Mouse (Mus musculus): ENCODE data around the gene Serpinb12.
"Not testable (repeated sequence)": the region's sequence is repeated elsewhere in the genome, so short reads cannot be mapped to it uniquely, and the experiment has no call there.

Serpinb12 gene

DNA sequence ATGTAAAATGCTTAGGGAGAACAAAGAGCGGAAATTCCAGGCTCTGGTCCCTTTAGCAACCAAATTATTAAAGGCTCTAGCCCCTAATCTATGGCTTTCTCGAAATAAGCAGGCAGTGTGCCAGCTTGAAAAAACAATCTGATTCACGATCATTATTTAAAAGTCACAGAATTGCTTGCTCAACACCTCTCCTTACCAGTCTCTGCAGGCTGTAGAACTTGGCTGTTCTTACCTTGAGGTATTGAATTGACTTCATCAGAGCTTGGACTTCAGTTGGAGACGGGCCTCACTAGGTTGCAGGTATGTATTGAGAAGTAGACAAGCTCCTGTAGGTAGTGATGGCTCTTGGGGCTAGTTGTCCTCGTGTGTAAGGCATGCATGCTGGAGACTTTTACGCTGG lies at the start of gene Serpinb12:
Gene Serpinb12 (plus strand): TSS at position 185 of the 400 bp plus-strand sequence.
- in situ Hi-C loops (cut with MboI), result no loop called here

DNA sequence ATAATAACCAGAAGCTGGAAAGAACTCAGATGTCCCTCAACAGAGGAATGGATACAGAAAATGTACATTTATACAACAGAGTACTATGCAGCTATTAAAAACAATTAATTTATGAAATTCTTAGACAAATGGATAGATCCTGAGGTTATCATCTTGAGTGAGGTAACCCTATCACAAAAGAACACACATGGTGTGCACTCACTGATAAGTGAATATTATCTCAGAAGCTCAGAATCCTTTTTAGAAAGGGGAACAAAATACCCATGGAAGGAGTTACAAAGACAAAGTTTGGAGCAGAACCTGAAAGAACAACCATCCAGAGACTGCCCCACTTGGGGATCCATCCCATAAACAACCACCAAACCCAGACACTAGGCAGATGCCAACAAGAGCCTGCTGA lies 39.1 kb upstream of the Serpinb12 start:
- in situ Hi-C loops (cut with MboI), result not testable (repeated sequence)

DNA sequence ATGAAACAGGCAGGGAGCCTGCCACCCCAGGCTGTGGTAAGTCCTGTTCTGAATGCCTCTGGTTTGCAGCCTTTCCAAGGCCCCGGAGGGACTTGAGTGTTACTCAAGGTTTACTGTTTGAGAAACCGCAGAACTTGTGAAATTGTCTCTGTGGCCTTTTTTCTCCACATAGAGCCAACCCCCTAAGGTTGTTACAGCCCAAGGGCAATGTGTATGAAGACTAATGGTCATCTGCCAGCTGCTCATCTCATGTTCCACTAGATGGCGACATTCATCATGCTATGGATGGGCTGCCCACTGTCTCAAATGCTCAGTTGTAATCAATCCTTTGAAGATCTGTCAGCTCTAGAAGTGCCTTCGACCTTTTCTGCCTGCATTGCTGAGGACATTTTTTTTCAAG lies 32.8 kb upstream of the Serpinb12 start:
- in situ Hi-C loops (cut with MboI), result no loop called here

DNA sequence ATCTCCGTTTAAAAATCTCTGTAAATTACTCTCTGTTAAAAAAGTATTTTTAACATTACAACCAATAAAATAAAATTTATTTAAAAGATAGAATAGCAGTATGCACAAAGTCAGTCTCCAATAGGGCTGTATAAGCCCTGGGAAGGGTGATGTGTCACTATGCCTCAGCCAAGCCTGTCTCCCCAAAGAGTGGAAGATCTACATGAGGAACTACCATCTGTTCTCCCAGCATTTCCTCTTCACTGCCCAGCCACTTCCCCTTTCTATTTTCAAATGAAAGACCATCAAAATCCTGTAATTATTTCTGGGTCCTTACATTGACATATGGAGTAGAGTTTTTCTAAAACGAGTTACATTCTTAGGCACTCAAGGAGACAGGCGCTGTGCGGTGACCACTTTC lies 2.3 kb upstream of the Serpinb12 start:
- in situ Hi-C loops (cut with MboI), result no loop called here

DNA sequence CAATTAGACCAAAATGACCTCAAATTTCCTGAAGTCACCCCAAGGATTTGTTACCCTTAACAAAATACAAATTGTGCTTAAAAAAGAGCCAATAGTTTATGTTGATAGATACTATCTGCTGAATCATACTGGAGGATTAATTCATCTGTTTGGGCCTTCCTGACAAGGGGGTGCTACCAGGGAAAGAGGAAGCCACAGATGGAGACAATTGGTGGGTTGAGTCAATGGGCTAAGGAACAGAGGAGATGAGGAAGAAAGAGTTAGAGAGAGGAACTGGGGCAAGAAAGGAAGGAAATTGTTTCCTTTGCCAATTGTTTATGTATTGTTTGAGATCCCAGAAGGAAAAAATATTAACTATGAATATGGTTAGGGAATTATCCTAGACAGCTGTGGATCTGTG lies 591 bp upstream of the Serpinb12 start:
- in situ Hi-C loops (cut with MboI), result no loop called here

DNA sequence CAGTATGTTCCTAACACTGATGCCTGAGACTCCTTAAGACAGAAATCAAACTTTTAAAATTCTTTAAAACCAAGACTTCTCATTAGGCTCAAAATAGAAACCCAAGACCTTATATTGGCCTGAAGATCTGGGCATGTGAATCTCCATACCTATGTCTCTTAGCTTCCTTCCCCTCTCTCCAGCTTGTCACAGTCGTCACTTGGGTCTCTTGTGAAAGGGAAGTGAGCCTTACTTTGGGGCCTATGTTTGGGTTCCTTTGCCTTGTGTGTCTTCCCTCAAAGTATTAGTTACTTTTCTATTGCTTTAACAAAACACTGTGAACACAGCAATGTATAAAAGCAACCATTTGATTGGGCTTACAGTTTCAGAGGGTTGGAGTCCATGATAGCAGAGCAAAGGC lies 13.0 kb downstream of the Serpinb12 start:
- in situ Hi-C loops (cut with MboI), result no loop called here

DNA sequence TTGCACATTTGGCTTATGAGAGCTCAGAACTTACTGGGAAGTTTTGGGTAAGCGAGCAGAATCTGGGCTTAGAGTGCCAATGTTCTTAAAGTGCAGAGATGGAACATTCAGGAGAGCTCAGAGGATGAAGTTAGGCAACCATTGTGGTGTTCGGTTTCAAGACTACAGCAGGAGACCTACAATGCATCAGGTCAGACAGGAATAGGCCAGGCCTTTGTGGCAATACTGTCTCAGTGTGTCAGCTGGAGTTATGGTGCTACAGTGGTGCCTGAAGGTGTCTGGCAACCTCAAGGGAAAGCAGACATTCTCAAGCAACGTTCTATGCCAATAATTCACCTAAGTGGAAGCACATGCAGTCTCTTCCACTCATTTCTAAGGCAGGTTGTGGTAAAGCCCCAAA lies 25.7 kb downstream of the Serpinb12 start:
- in situ Hi-C loops (cut with MboI), result no loop called here

DNA sequence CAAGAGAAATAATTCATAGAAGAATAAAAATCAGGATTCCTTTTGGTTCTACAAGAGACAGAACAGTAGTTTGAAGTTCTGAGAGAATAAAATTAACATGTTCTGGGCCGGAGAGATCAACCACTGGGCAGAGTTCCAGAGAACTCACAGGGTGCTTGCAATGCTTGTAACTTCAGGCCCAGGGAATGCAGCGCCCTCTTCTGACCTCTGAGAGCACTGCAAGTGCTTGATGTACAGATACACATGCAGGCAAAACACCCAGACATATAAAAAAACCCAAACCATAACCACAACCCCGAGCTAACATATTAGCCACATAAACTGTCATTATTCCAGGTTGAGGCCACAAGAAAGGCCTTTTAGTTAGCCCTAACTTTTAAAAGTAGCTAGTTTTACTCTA lies 26.8 kb downstream of the Serpinb12 start:
- in situ Hi-C loops (cut with MboI), result no loop called here

DNA sequence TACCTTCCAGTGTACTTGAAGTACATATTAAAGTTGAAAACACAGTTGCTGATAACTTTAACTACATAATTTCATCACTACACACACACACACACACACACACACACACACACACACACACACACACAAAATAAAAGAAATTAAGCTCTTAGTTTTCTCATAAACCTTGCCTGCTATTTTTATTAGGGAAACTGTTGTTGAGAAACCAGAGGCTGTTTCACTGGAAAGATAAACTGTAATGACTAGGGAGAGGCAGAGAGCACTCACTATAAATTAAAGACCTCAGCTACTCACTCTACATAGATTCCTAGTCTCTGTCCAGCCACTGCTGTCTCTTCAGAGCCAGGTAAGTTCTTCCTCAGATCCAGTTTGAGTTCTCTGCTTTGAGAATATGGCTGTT lies 46.4 kb downstream of the Serpinb12 start, which contains the start of gene Serpinb13:
Gene Serpinb13 (plus strand): TSS at position 301 of the 400 bp plus-strand sequence.
- in situ Hi-C loops (cut with MboI), result no loop called here

DNA sequence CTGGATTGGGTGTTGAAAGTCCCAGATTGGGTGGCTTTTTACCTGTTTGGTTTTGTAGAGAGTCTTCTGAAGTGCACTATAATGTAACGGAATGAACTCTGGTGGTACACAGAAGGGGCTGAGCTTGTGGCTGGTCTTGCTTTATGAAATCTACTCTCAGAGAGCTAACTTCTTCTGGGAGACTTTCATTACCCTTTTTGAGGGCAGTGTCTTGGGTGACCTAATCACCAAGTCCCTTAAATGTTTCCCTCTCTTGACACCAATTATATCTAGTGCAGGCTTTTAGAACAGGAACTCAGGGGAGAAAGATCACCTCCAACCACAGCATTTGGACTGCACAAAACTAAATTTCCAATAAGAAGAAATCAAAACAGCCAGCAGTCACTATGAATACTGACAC lies 48.8 kb downstream of the Serpinb12 start:
- in situ Hi-C loops (cut with MboI), result no loop called here

DNA sequence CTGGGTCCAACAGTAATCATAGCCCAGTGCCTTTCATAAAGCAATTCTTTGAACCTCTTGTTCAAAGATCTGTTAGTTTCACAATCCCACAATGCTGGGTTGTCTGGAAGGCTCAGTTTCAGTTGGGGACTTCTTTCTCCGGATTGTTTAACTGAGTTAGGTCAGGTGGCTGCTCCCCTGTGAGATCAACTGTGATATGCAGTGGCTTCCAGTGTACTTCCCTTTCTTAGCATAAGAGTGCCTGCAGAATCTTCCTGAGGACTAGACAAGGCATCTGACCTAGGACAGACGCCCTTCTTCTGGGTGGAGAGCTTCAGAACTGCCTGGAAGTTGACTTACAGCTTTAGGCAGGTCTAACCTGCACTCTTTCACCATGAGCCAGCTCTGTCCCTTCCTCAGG lies 49.6 kb downstream of the Serpinb12 start:
- in situ Hi-C loops (cut with MboI), result no loop called here

DNA sequence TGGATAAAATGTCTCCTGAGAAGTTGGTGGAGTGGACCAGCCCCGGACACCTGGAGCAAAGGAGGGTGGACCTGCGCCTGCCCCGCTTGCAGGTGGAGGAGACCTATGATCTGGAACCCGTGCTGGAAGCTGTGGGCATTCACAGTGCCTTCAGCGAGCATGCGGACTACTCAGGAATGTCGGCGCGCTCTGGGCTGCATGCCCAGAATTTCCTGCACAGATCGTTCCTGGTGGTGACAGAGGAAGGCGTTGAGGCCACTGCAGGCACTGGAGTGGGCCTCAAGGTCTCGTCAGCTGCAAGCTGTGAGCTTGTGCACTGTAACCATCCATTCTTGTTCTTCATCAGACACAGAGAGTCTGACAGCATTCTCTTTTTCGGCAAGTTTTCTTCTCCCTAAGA lies 66.2 kb downstream of the Serpinb12 start:
- in situ Hi-C loops (cut with MboI), result no loop called here

DNA sequence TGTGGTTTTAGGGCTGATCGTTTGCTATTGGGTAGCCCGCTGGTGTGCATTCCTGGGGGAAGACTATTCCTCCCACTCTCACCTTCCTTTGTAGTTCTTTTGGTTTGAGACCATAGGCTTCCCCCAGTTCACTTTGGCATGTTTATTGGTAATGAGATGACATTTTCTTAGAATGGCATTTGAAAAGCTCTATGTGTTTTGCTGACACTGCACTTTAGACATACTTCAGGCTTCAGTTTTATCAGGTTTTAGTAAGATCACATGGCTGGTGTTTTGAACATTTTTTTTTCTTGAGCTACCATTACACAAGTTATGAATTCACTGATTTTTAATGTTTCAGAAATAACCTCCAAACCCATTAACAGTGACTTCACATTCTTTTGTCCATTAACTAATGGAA lies 67.5 kb downstream of the Serpinb12 start:
- in situ Hi-C loops (cut with MboI), result no loop called here

DNA sequence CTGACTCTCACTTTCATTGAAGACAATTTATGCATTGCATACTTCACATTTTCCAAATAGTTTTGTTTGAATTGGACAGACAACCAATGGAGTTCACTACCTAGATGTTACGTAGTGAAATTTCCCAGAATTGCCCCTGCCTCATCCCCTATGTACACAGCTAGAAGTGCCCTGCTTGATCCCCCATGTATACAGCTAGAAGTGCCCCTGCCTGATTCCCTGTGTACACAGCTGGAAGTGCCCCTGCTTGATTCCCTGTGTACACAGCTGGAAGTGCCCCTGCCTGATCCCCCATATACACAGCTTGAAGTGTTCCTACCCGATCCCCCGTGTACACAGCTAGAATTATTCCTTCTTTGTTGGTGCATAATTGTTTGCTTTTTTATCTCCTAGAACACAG lies 72.1 kb downstream of the Serpinb12 start:
- in situ Hi-C loops (cut with MboI), result no loop called here
